Mouse (Mus musculus): ENCODE results near the gene Eif4a3. TPM values are rescaled to one million over a fixed set of nuclear protein-coding genes. Genes with fewer than 3 reads are reported as not detected.

Gene Eif4a3
- total and polyA plus RNA-seq, 2 experiments from 2014 or later = 192 to 266 TPM

DNA sequence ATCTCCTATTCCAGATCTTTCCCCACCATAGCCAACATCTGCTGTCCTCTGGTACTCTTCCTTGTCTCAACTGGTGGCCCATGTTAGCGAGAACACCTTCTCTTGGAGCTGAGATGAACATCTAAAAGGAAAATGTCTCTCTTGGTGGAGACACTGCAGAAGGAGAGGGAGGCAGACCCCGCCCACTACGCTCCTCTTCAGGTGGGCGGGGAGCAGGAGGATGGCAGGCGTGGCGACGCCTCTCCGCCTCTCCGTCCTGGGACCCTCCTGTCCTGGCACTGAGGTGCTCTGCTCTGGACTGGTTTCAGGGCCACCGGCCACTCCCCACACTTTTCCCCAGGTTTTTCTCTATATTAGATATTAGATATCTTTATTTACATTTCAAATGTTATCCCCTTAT is 10.7 kb upstream of the Eif4a3 start:
- WGBS = 11% methylated on average over 10 of the region's 10 CpGs
- no peak for ATAC-seq

DNA sequence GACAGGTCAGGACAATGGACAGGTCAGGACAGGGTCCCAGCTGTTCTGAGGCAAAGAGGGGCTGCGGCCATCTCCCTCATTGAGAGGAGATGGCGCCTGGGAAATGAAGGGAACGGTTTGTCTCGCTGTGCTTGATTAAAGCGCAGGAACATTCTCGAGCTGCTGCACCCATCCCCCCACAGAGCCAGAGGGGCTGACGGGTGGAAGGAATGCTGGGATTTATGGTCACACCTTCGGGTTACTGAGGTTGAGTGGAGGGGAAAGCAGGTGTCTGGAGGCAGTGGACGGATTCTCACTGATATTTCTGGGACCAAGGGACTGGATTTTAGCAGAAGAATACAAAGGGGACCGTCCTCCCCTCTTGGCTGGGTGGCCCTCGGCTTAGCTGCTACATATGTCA is 8.0 kb upstream of the Eif4a3 start:
- no peak overlapping the region for H3K4me2 ChIP-seq (ENCODE audit: low read depth)
- no peaks in the 10 kb centered on the region for H3K4me1 ChIP-seq (ENCODE audit: insufficient read depth)
- no peak for DNase-seq
- no peak overlapping the region for H3K9ac ChIP-seq
- no peaks in the 10 kb centered on the region; the same call in 1 of the 2 replicates for H3K27me3 ChIP-seq (ENCODE audit: insufficient read depth, low read length)
- no peak for ATAC-seq
- WGBS = 35% methylated on average over 11 of the region's 11 CpGs
- H3K27ac ChIP-seq (ENCODE audit: low read depth, low read length) = no peak overlapping the region
- no peaks in the 10 kb centered on the region for H3K36me3 ChIP-seq (ENCODE audit: insufficient read depth)
- no peaks in the 10 kb centered on the region for H3K9me3 ChIP-seq (ENCODE audit: low read length)
- no peak overlapping the region for H3K4me3 ChIP-seq (ENCODE audit: low read depth, low read length)
- no peak for TF ChIP-seq CTCF (IDR thresholded peaks at IDR 0.05; ENCODE audit: low read depth)

More for the DNA sequence above, 10.7 kb upstream of the Eif4a3 start:
- TF ChIP-seq CTCF (IDR thresholded peaks at IDR 0.05; ENCODE audit: low read depth) = no peak
- H3K36me3 ChIP-seq (ENCODE audit: insufficient read depth) = no peaks in the 10 kb centered on the region
- H3K27me3 ChIP-seq (ENCODE audit: insufficient read depth, low read length) = no peaks in the 10 kb centered on the region; the same call in 1 of the 2 replicates
- H3K9ac ChIP-seq = no peak overlapping the region
- no peak overlapping the region for H3K4me2 ChIP-seq (ENCODE audit: low read depth)
- no peak overlapping the region for H3K4me3 ChIP-seq (ENCODE audit: low read depth, low read length)
- H3K4me1 ChIP-seq (ENCODE audit: insufficient read depth) = no peaks in the 10 kb centered on the region
- DNase-seq = no peak
- H3K27ac ChIP-seq (ENCODE audit: low read depth, low read length) = no peak overlapping the region
- H3K9me3 ChIP-seq (ENCODE audit: low read length) = no peaks in the 10 kb centered on the region

DNA sequence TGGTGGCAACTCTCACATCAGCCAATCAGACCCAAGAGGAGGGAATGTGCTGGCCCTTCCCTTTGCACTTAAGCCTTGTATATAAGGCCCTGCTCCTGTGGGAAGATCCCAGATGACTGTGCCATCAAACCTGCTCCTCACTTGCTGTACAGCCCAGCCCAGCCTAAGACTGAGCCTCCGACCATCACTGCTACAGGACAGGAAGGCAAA is 7.7 kb upstream of the Eif4a3 start, which contains the start of gene Card14:
Gene Card14, plus strand, starts transcription at position 111 of the 210 bp plus-strand sequence.
- H3K9me3 ChIP-seq (ENCODE audit: low read length) = no peaks in the 10 kb centered on the region
- H3K9ac ChIP-seq = no peak within 1 kb of the TSS
- no peak within 1 kb of the TSS for H3K4me3 ChIP-seq (ENCODE audit: low read depth, low read length)
- ATAC-seq = no peak
- H3K4me2 ChIP-seq (ENCODE audit: low read depth) = no peak within 1 kb of the TSS
- no peak for DNase-seq
- WGBS = 71% methylated on average over 1 of the region's 1 CpGs
- no peaks in the 10 kb centered on the region for H3K36me3 ChIP-seq (ENCODE audit: insufficient read depth)
- H3K4me1 ChIP-seq (ENCODE audit: insufficient read depth) = no peaks in the 10 kb centered on the region
- no peak for TF ChIP-seq CTCF (IDR thresholded peaks at IDR 0.05; ENCODE audit: low read depth)
- no peaks in the 10 kb centered on the region; the same call in 1 of the 2 replicates for H3K27me3 ChIP-seq (ENCODE audit: insufficient read depth, low read length)
- no peak within 1 kb of the TSS for H3K27ac ChIP-seq (ENCODE audit: low read depth, low read length)

DNA sequence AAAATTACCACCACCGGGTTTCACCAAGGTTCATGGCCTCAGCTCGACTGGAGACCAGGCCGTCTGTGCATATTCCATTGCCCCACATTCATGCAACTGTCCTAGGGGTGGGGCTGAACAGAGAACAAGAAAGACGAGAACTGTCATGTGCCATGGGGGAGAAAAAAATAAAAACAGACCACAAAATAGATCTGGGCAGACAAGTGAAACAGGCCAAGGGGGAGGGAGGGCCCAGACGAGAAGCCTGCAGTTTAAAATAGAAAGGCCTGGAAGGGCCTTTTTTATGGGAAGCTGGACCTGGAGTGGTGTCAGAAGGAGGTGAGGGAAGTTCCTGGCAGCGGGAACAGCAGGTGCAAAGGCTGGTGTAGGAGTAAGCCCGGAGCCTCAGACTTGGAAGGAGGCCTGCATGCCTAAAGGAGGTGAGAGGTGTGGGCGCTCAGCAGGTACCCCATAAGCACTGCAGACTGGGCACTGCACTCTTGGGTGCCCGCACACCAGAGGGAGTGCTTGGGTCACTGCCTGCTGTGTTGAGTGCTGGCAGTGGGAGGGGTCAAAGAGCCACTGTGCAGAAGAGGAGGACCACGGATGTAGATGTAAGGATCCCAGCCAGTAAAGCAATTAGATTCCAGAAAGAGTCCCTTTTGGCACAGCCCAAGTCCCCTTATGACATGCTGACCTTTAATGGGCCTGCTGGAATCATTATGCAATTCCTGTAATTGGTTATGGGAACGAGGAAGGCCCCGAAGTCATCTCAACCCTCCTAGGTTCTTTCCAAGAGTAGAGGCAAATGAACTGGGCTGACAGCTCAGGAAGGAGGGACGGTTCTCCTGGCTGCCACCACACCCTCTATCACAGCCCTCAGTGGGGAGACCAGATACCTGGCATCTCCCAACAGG is 7.1 kb upstream of the Eif4a3 start:
- no peak overlapping the region for H3K27ac ChIP-seq (ENCODE audit: low read depth, low read length)
- no peak for TF ChIP-seq CTCF (IDR thresholded peaks at IDR 0.05; ENCODE audit: low read depth)
- H3K36me3 ChIP-seq (ENCODE audit: insufficient read depth) = no peaks in the 10 kb centered on the region
- 61% methylated on average over 13 of the region's 13 CpGs for WGBS
- DNase-seq (no peak), ATAC-seq (no peak)
- no peaks in the 10 kb centered on the region for H3K9me3 ChIP-seq (ENCODE audit: low read length)
- no peak overlapping the region for H3K9ac ChIP-seq
- H3K27me3 ChIP-seq (ENCODE audit: insufficient read depth, low read length) = no peaks in the 10 kb centered on the region; the same call in 1 of the 2 replicates
- no peaks in the 10 kb centered on the region for H3K4me1 ChIP-seq (ENCODE audit: insufficient read depth)
- no peak overlapping the region for H3K4me3 ChIP-seq (ENCODE audit: low read depth, low read length)
- no peak overlapping the region for H3K4me2 ChIP-seq (ENCODE audit: low read depth)

DNA sequence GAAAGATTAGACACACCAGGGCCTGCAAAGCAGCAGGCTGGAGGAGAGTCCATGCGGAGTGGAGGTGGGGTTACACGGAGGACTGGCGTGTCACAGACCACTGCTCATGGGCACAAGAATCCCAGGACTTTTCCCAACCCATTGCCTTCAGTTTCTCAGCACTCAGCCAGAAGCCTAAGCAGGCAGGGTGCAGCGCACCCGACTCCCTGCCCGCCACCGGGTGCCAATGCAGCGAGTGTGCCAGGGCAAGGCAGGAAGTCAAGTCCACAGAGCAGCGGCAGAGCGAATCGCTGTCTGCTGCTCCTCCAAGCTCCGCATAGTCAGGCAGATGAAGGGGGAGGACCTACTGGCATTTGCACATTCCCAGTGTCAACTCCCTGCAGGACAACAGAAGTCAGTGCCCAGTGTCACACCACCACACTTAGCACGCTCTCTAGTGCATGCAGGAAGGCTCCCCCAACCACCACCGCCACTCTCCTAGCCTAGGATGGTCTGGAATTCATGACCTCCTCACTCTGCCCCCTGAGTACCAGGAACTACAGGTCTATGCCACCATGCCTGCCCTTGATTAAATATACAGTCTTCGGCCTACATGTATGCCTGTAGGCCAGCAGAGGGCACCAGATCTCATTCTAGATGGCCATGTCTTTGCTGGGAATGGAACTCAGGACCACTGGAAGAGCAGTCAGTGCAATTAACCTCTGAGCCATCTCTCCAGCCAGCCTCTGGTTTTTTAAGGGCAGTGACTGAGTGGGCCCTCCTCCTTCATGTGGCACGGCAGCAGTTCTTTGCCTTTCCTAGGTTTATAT is 5.2 kb upstream of the Eif4a3 start:
- 46% methylated on average over 16 of the region's 16 CpGs for WGBS
- Histone ChIP-seq H3K27ac (ENCODE audit: low read depth, low read length) (no peak overlapping the region), H3K4me2 (ENCODE audit: low read depth) (no peak overlapping the region), H3K9me3 (ENCODE audit: low read length) (no peaks in the 10 kb centered on the region), H3K4me3 (ENCODE audit: low read depth, low read length) (no peak overlapping the region), H3K4me1 (ENCODE audit: insufficient read depth) (peaks cover 6% of the 10 kb centered on the region; the same call in 1 of the 2 replicates), H3K36me3 (ENCODE audit: insufficient read depth) (no peaks in the 10 kb centered on the region), H3K9ac (no peak overlapping the region), H3K27me3 (ENCODE audit: insufficient read depth, low read length) (no peaks in the 10 kb centered on the region; the same call in 1 of the 2 replicates)
- peak; percentile 88 for TF ChIP-seq CTCF (IDR thresholded peaks at IDR 0.05; ENCODE audit: low read depth)
- ATAC-seq = peak; percentile 47
- peak; percentile 66 for DNase-seq

DNA sequence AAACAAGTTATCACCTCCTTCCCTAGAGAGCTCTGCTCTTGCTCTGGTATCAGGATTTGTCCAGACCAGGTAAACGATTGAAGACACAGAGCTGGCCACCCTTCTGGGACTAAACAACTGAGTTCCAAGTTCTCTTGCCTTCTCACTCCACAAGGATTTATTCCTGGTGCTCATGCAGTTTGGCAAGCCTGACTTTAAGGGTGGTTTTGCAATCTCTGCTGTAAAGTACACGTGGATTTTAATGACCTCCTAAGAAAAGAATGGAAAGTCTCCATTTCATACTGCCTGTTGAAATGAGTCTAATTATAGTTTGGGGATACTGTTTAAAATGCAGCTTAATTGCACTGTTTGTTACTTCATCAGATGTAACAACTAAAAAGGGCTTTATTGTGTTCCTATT is 1.1 kb upstream of the Eif4a3 start:
- no peak for TF ChIP-seq CTCF (IDR thresholded peaks at IDR 0.05; ENCODE audit: low read depth)
- no peak overlapping the region for H3K27ac ChIP-seq (ENCODE audit: low read depth, low read length)
- no peaks in the 10 kb centered on the region; the same call in 1 of the 2 replicates for H3K27me3 ChIP-seq (ENCODE audit: insufficient read depth, low read length)
- peaks cover 14% of the 10 kb centered on the region; the same call in 1 of the 2 replicates for H3K4me1 ChIP-seq (ENCODE audit: insufficient read depth)
- no peaks in the 10 kb centered on the region for H3K9me3 ChIP-seq (ENCODE audit: low read length)
- H3K36me3 ChIP-seq (ENCODE audit: insufficient read depth) = peaks cover 19% of the 10 kb centered on the region
- no peak overlapping the region for H3K4me3 ChIP-seq (ENCODE audit: low read depth, low read length)
- no peak for ATAC-seq
- peak overlapping the region; percentile 78; the same call in 1 of the 2 replicates for H3K4me2 ChIP-seq (ENCODE audit: low read depth)
- WGBS = 23% methylated on average over 2 of the region's 2 CpGs
- no peak overlapping the region for H3K9ac ChIP-seq
- no peak for DNase-seq
